Mouse (Mus musculus) gastrocnemius, postnatal 4 days (tissue): Measurements from ENCODE around the gene Srp54a. TPM values are rescaled to one million over a fixed set of nuclear protein-coding genes. Genes with fewer than 3 reads are reported as not detected.
"Not testable (repeated sequence)": the region's sequence is repeated elsewhere in the genome, so short reads cannot be mapped to it uniquely, and the experiment has no call there.

Experiments
- DNase-seq, 2 experiments: peaks; one replicate each; pipeline ENCODE4 v3.0.0; 2021 to 2022; ENCODE audit warnings: low spot score in 2 of 2, mixed read lengths in 2 of 2
- total RNA-seq, 2 experiments: library from RNA; stranded (reverse); gene quantifications; 2 replicates each; pipeline ENCODE4 v1.2.3; 2021

The Srp54a gene
- total RNA-seq, 2 experiments from 2014 or later: 73.8 to 90.5 TPM

- not testable (repeated sequence) for DNase-seq
Measured at GRCm38 (mm10) chr12:55124242-55124641, 44.2 kb downstream of the Srp54a start, which contains the start of gene Fam177a. Gene Fam177a (plus strand): TSS chr12:55124469.

GRCm38 (mm10) chr12:55124731-55125130 is 44.7 kb downstream of the Srp54a start:
- not testable (repeated sequence) for DNase-seq

GRCm38 (mm10) chr12:55135540-55135939 is 55.5 kb downstream of the Srp54a start:
- DNase-seq: not testable (repeated sequence)

GRCm38 (mm10) chr12:55137859-55138258 is 57.8 kb downstream of the Srp54a start:
- not testable (repeated sequence) for DNase-seq

GRCm38 (mm10) chr12:55154559-55155448 is 74.7 kb downstream of the Srp54a start, which contains the start of gene Srp54b:
Gene Srp54b (plus strand): TSS chr12:55155104.
- DNase-seq: not testable (repeated sequence)

- not testable (repeated sequence) for DNase-seq
Measured at GRCm38 (mm10) chr12:55155449-55155783, 75.4 kb downstream of the Srp54a start.

Other genes starting within 250 kb of the Srp54a start
- 100 to 1,000 TPM; 825 to 895 TPM for gene Cfl2, start 217.4 kb upstream of the Srp54a start, total RNA-seq
- not detected for gene Gm20403, start 93.7 kb upstream of the Srp54a start, total RNA-seq
- 10 to 100 TPM; 11.4 to 13.4 TPM for gene Baz1a, start 65.9 kb upstream of the Srp54a start, total RNA-seq
- 10 to 100 TPM in 1 of 2 experiments, 1 to 10 TPM in 1; 9.4 to 11.1 TPM for gene 2700097O09Rik, start 152 bp upstream of the Srp54a start, total RNA-seq
- 1 to 10 TPM; 4.2 to 6.8 TPM for gene Fam177a, start 44.2 kb downstream of the Srp54a start, total RNA-seq
- gene Srp54b, start 74.8 kb downstream of the Srp54a start, total RNA-seq: 10 to 100 TPM; 38.9 to 41.0 TPM
- gene 1700047I17Rik2, start 119.3 kb downstream of the Srp54a start, total RNA-seq: 1 to 10 TPM; 6.1 to 7.0 TPM
- gene Srp54c, start 149.9 kb downstream of the Srp54a start, total RNA-seq: 10 to 100 TPM; 24.8 to 33.1 TPM
- gene 1110008L16Rik, start 219.3 kb downstream of the Srp54a start, total RNA-seq: 1 to 10 TPM; 7.2 to 9.8 TPM
- 10 to 100 TPM in 1 of 2 experiments, 1 to 10 TPM in 1; 8.4 to 13.2 TPM for gene Ppp2r3c, start 222.7 kb downstream of the Srp54a start, total RNA-seq